Mouse (Mus musculus): ENCODE results near the gene Lrrc74a.

The Lrrc74a gene

DNA sequence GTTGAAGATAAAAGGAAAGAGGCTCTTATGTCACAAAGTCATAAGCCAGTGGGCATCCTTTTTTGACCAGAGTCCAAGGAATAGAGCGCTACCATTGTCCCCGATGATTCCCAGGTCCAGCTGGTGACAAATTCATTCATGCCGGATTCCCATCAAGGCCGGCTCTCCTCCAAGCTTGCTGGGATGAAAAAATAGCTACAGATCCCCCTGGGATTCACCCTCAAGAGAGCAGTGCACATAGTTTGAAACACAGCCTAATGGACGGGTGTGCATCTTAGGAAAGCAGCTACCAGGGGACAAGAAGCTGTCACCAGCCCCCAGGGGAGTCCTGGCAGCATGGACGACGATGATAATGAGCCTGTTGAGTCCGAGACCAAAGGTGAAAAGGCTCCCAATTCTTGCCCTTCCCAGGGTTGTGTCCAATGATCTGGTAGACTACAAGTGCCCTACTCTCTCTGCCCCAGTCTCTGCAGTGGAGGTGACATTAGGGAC lies at the start of gene Lrrc74a:
Lrrc74a (plus strand) TSS at position 51 of the 492 bp plus-strand sequence.
- no peak for DNase-seq

- no peak for DNase-seq
Observed at GRCm38 (mm10) chr12:86685275-86685674, 48.9 kb upstream of the Lrrc74a start.

GRCm38 (mm10) chr12:86686551-86687330 lies 47.4 kb upstream of the Lrrc74a start:
- no peak for DNase-seq

GRCm38 (mm10) chr12:86687445-86687955 lies 46.7 kb upstream of the Lrrc74a start:
- DNase-seq = no peak

DNA sequence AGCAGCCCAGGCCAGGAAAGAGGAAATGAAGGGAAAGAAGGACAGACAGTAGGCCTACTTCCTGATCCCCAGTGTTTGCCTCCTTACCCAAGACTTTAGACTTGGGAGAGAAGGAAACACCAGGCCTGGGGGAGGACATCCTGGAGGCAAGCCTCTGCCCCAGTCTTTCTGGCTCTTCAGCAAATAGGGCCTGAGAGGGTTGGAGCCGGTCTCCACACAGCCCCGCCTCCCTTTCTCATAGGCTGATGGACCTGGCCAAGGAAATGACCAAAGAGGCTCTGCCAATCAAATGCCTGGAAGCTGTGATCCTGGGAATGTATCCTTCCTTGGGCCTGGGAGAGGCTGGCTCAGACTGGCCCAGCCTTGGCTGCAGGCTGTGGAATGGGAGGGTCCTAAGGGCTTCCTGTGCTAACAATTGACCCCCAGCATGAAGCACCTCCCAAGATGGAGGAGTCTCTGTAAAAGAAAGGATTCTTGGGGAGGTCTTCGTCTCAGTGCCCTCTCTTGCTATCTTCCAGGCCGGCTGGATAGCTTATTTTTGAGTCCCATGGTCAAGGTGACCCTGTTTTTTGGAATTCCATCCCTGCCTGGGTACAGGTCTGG lies 46.1 kb upstream of the Lrrc74a start:
- peak; percentile 20 for DNase-seq

DNA sequence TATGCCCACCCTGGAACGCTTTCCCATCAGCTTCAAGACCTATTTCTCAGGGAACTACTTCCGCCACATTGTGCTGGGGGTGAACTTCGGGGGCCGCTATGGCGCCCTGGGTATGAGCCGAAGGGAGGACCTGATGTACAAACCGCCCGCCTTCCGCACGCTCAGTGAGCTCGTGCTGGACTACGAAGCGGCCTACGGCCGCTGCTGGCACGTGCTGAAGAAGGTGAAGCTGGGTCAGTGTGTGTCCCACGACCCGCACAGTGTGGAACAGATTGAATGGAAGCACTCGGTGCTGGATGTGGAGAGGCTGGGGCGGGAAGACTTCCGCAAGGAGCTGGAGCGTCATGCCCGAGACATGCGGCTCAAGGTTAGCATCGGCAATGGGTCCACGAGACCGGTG lies 45.3 kb upstream of the Lrrc74a start:
- DNase-seq = no peak

DNA sequence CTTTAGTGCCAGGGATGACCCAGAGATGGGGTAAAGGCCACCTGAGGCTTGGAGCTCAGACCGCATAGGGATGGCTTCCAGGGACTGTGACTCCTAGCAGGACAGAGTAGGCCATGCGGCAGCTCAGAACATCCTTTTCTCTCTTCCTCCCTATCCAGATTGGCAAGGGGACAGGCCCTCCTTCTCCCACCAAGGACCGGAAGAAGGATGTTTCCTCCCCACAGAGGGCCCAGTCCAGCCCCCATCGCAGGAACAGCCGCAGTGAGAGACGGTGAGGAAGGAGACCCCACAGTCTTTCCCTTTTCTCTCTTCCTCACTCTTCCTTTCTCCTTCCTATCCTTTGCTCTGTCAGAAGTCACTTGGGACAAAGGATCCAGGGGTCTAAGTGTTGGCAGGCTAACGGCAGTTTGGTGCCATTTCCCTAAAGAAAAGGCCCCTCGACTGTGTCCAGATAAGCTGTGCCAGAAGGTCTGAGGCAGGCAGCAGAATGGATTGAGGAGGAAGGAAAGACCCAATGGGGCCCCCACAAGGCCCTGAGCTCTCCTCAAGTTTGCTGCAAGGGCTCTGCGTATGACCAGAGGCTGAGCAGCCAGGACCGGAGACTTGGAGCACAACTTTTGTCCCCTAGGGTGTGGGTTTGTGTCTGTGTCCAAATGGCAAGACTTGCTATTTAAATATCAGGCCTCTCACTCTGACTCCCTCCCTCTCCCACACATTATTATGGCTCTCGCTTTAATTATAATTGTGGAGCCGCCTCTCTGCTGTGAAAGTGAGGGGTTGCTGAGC lies 43.3 kb upstream of the Lrrc74a start:
- peak; percentile 18 for DNase-seq

GRCm38 (mm10) chr12:86692471-86693356 lies 41.5 kb upstream of the Lrrc74a start:
- peak; percentile 33 for DNase-seq

- DNase-seq = no peak
Observed at GRCm38 (mm10) chr12:86693389-86693788, 40.8 kb upstream of the Lrrc74a start.

DNA sequence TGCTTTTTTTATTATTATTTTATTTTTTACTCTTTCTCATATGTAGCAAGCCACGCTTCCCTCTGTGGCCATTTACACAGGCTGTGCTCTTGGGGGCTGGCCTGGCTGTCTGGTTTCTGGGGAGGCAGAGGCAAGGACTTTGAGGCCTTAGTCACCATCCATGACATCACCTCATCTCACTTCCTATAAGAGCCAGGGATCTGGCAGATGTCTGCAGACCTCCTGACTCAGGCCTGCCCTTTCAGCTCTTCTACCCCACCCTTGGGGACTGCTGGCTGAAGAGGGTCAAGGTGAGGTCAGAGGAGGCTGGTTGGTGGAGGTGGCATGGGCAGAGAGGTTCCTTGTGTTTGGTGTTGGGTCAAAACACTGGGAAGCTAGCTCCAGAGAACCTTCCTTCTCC lies 39.7 kb upstream of the Lrrc74a start:
- DNase-seq = no peak

DNA sequence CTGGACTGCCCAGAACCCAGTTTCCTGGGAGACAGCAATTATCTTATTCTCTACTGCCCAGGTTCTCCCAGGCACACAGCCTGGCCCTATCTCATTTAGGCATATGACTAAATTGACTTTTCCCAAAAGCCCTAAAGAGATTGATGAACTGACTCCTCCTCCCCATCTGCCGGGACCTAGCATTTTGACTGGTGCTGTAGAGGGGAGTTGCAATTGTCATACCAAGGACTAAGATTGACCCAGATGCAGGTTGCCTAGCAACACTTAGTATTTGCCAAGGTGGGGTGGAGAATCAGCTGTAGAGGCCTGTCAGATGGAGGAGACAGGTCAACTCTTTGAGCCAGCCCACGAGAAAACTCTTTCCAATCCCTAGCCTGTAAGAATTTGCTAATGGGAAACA lies 36.2 kb upstream of the Lrrc74a start:
- DNase-seq = no peak

- no peak for DNase-seq
Observed at GRCm38 (mm10) chr12:86698537-86698936, 35.6 kb upstream of the Lrrc74a start.

DNA sequence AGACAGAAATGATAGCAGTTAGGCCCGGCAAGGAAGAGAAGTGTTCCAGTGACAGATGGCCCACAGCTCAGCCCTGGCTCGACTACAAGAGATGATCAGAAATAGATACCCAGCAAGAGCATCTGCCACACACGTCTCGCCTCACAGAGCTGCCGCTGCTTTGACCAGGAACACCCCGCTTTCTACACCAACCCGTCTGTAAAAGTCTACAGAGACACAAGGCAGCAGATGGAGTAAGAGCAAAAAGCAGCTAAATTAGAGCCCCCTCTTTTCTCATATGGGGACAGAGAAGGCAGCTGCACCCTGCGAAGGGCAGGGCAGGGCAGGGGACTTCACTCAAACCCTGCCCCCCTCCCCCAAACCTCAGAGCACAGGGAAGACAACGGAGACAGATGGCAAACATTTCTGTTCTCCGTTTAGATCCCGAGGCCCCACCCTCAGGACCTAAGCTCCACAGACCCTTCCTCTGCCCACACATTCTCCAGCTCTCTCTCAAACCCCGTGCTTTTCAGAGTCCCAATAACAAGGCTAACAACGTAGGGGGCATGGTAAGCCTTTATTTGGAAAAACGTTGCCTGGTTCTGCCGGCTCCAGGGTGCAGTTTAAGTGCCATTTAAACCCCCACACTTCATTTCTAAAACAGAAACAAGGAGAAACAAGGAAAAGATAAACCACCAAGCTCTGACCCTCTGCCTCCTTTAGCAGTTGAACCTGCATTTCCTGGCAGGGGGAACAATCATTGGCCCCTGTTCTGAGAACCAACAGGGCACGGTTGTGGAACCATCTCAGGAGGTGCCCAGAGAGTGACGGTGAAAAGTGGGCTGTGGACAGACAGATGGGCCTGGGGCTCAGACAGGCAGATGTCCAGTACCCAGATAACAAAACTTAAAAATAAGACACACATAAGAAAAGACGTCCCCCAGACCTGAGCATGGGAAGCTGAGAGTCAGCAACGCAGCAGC lies 33.9 kb upstream of the Lrrc74a start:
- DNase-seq = no peak

DNA sequence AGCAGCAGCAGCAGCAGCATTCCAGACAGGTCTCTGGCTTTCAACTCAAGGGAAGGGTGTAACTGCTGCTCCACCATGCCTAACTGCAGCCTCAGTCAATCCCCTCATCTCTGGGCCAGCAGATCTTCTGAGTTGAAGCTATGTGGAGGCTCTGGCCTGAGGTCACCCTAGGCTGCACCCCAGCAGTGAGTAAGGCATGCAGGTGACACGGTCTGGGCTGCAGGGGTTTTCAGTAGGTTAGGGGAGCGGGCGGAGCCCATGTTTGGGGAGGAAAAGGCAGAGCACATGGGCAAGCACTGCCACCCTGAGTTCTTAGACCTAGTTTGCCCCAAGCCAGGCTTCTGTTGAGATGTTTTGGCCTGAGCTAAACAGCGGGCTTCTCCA lies 33.2 kb upstream of the Lrrc74a start:
- DNase-seq = no peak

DNA sequence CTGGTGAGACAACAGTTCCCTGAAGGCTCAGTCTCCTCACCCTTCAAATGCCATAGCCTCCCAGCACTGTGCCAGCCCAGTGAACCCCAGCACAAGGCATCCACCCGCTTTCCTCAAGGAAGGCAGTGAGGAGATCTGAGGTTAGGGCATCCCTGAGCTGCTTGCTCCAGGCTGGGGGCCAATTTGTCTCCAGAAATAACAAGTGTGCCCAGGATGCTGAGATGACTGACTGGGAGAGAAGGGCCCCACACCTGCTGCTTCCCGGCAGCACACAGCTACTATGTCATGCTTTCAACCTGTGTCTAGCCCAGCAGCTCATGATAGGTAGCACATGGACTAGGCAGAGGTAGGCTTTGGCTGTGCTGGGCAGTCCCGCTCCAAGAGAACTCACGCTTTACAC lies 32.7 kb upstream of the Lrrc74a start:
- DNase-seq = no peak

DNA sequence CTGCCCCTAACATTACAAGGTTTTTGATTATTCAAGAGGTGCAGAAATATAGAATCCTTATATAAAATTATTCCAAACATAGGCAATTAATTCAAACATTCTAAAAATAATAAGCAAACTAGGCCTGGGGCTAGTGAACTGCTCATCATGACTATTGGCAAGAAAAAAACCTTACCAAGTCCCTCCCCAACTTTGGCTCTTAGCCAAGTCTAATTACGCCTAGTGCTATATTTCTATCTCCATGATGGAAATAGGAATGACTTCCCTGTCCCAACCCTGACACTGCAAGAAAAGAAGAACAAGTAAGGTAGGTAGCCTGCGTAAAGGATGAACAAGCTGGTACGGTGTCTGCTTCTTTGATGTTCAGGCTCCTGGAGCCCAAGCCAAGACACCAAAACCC lies 31.5 kb upstream of the Lrrc74a start:
- no peak for DNase-seq

DNA sequence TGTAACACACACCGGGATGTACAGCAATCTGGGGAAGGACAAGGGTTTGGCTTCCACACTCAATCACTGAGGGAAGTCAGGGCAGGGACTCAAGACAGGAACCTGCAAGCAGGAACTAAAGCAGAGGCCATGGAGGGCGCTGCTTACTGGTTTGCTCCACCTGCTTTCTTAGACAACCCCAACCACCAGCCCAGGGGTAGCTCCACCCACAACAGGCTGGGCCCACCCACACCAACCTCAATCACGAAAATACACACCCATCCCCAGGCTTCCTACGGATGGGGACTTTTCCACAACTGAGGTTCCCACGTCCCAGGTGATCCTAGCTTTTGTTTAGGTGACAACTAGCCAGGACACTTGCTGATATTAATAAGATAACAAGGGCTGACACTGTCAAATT lies 28.3 kb upstream of the Lrrc74a start:
- no peak for DNase-seq

DNA sequence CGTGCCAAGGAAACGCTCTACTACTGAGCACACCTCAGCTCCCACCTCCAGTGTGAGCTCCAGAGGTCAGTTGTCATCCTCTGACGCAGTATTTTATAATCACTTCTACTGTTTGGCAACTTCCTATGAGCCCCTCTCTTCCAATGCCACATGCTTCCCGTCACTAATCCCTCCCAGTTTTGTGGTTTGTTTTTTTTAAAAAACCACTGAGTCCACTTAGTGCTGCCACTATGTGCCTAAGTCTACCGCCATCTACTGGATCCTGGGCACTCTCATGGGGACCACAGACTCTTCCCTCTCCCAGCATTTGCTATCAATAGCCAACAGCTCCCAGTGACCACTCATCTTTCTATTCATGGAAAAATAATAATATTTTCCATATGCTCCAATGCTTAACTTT lies 20.1 kb upstream of the Lrrc74a start:
- no peak for DNase-seq

- DNase-seq = peak; percentile 64
Observed at GRCm38 (mm10) chr12:86715401-86715800, 18.8 kb upstream of the Lrrc74a start.

DNA sequence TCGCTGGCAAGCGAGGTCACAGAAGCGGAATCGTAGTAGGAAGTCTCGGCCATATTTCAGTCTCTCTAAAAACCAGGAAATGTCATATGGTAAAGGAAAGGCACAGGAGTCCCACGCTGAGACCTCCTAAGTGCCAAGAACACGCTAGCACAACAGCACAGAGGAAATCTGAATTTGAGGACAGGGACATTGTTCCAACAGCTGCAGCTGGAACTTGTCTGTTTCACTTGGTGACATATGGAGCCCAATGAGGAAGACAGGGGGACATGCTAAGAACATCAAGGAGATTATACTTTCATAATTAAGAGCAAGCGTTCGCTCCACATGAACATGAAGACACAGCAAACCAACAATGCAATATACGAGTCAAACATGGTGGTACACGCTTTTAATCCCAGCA lies 17.2 kb upstream of the Lrrc74a start:
- DNase-seq = no peak

DNA sequence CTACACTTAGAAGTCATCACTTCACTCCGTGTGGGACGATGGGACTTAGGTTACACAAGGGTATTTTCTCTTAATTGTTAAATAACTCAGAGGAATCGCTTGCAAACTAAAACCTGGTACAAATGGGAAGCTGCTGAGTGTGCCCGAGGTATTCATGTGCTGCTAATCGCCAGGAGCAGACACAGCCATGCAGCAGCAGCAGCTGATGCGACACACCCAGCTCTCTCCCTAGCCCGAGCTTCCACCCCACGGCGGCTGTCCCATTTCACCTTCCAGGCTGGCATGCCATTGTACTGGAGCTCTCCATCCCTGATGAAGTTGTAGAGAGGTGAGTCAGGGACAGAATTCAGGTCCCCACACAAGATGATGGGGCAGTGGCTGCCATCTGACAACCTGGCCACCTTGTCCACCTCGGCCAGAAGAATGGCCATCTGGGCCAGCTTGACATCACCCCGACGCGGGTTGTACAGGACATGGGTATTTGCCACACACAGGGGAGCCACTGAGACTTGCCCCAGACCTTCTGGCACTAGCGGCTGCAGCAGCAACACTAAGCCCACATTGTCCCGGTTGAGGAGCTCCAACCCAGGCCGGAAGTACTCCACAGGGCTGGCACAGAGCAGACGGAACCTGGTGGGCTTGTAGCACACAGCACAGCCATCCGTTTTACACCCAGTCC lies 14.1 kb upstream of the Lrrc74a start:
- no peak for DNase-seq

Data from kidney, postnatal 14 days (tissue).